Mouse (Mus musculus) megakaryocyte, embryonic 14.5 days (primary cell): ENCODE data around the gene Dusp7. TPM values are rescaled to one million over a fixed set of nuclear protein-coding genes. Genes with fewer than 3 reads are reported as not detected.
A peak's percentile ranks its signal among the peaks of the same experiment; 100 is the strongest.

Source experiments
- H3K27me3 ChIP-seq: replicated peaks from 2 replicates; pipeline ENCODE3; 2012; ENCODE audit warnings: inconsistent platforms
- H3K36me3 ChIP-seq: replicated peaks from 2 replicates; pipeline ENCODE3; 2012; ENCODE audit warnings: low read length, inconsistent platforms, mixed read lengths
- H3K4me1 ChIP-seq: 2 replicates; pipeline ENCODE4 v1.6.1; 2012; ENCODE audit warnings: inconsistent platforms
- H3K4me3 ChIP-seq: replicated peaks from 2 replicates; pipeline ENCODE3; 2012; ENCODE audit warnings: moderate library complexity, mild to moderate bottlenecking, inconsistent platforms
- H3K9me3 ChIP-seq: 2 replicates; pipeline ENCODE4 v1.6.1; 2012; ENCODE audit warnings: inconsistent platforms
- FLI1 ChIP-seq: IDR thresholded peaks from 2 replicates; pipeline ENCODE4 v1.6.1; 2012; ENCODE audit warnings: low read length, inconsistent platforms, mixed read lengths
- GATA1 ChIP-seq: IDR thresholded peaks from 3 replicates; pipeline ENCODE4 v1.6.1; 2012; ENCODE audit warnings: mixed read lengths, low read length, inconsistent platforms, borderline replicate concordance
- polyA plus RNA-seq: library from polyadenylated mRNA; stranded (reverse); fragments of >175 nt; gene quantifications from 2 replicates; pipeline ENCODE4 v1.2.3, GENCODE M21; 2012; ENCODE audit warnings: low replicate concordance; ENCODE audit not compliant: insufficient read depth

The Dusp7 gene
- polyA plus RNA-seq, 1 experiment: 6.2 TPM

DNA sequence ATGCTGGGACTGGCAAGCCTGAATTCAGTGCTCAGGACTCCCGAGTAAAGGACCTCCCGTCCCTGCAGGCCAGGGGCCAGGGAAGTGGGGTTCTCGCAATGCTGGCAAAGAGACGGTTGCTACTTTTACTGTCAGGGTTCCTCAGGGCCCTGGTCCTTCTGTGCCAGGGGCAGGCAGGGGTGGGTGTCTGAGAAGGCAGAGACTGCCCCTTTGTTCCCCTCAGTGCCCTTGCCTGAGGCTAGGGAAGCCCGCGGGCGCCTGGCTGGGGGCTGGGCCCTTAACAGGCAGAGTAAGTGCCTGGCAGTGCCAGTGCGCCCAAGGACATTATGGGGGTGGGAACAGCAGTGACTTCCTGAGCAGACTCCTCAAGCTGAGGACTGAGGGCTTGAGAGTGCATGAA is 8.8 kb downstream of the Dusp7 start:
- peaks cover 29% of the 10 kb centered on the region for H3K36me3 ChIP-seq
- H3K4me1 ChIP-seq: peaks cover 42% of the 10 kb centered on the region
- TF ChIP-seq GATA1: no peak
- TF ChIP-seq FLI1: no peak
- no peaks in the 10 kb centered on the region for H3K9me3 ChIP-seq
- H3K27me3 ChIP-seq: peaks cover 64% of the 10 kb centered on the region
- H3K4me3 ChIP-seq: no peak overlapping the region

GRCm38 (mm10) chr9:106378045-106378444 is 9.6 kb downstream of the Dusp7 start:
- peaks cover 34% of the 10 kb centered on the region for H3K4me1 ChIP-seq
- H3K4me3 ChIP-seq: no peak overlapping the region
- no peaks in the 10 kb centered on the region for H3K9me3 ChIP-seq
- H3K27me3 ChIP-seq: peaks cover 59% of the 10 kb centered on the region
- TF ChIP-seq GATA1 (no peak), FLI1 (no peak)
- H3K36me3 ChIP-seq: peaks cover 23% of the 10 kb centered on the region

DNA sequence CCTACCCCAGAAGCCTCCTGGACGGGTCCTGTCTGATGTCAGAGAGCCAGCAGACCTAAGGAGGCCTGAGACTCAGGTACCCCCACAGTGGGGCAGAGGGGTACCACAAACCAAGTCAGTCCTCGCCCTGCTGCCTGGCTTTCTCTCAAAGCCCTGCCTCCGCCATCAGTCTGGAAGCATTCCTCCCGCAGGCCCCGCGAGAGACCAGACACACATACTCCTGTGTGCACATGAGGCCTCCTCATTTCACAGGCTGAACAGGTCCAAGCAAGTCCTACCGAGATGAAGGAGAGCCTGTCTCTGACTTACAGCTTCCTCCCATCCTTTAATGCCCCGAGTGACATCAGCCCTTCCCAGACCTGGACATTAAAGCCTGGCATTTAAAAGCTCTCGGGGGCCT is 10.3 kb downstream of the Dusp7 start:
- Histone ChIP-seq H3K9me3 (no peaks in the 10 kb centered on the region), H3K4me3 (no peak overlapping the region), H3K27me3 (peaks cover 60% of the 10 kb centered on the region), H3K36me3 (peaks cover 16% of the 10 kb centered on the region), H3K4me1 (peaks cover 27% of the 10 kb centered on the region)
- TF ChIP-seq FLI1: no peak
- TF ChIP-seq GATA1: no peak

GRCm38 (mm10) chr9:106386181-106386864 is 17.9 kb downstream of the Dusp7 start:
- TF ChIP-seq GATA1 (no peak), FLI1 (no peak)
- Histone ChIP-seq H3K4me1 (peaks cover 32% of the 10 kb centered on the region), H3K9me3 (peaks cover 21% of the 10 kb centered on the region), H3K4me3 (no peak overlapping the region), H3K36me3 (no peaks in the 10 kb centered on the region), H3K27me3 (peaks cover 75% of the 10 kb centered on the region)

- peaks cover 15% of the 10 kb centered on the region for H3K9me3 ChIP-seq
- H3K4me1 ChIP-seq: peaks cover 51% of the 10 kb centered on the region
- no peaks in the 10 kb centered on the region for H3K36me3 ChIP-seq
- no peak overlapping the region for H3K4me3 ChIP-seq
- peaks cover 59% of the 10 kb centered on the region for H3K27me3 ChIP-seq
- TF ChIP-seq GATA1: no peak
These were observed 24.5 kb downstream of the Dusp7 start for GRCm38 (mm10) chr9:106392828-106393527.

DNA sequence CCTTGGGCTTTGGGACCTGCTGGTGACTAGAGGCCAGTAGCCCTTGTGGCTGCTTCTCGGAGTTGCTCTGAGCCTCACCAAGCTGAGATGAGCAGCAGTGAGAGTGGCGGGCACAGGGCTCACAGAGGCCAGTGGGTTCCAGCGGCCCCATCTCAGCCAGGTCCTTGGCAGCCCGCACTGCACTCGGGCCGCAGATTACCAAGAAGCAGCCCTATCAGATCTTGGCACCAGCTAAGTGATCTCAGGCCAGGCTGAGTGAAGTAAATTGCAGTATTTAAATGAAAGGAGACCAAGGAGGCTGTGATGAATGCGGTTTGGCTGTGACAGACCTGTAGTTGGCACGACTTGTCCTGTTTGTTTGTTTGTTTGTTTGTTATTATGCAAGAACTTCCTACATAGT is 25.1 kb downstream of the Dusp7 start:
- no peak for TF ChIP-seq GATA1
- TF ChIP-seq FLI1: no peak
- H3K9me3 ChIP-seq: peaks cover 13% of the 10 kb centered on the region
- peaks cover 57% of the 10 kb centered on the region for H3K27me3 ChIP-seq
- peaks cover 54% of the 10 kb centered on the region for H3K4me1 ChIP-seq
- H3K36me3 ChIP-seq: no peaks in the 10 kb centered on the region
- H3K4me3 ChIP-seq: no peak overlapping the region

DNA sequence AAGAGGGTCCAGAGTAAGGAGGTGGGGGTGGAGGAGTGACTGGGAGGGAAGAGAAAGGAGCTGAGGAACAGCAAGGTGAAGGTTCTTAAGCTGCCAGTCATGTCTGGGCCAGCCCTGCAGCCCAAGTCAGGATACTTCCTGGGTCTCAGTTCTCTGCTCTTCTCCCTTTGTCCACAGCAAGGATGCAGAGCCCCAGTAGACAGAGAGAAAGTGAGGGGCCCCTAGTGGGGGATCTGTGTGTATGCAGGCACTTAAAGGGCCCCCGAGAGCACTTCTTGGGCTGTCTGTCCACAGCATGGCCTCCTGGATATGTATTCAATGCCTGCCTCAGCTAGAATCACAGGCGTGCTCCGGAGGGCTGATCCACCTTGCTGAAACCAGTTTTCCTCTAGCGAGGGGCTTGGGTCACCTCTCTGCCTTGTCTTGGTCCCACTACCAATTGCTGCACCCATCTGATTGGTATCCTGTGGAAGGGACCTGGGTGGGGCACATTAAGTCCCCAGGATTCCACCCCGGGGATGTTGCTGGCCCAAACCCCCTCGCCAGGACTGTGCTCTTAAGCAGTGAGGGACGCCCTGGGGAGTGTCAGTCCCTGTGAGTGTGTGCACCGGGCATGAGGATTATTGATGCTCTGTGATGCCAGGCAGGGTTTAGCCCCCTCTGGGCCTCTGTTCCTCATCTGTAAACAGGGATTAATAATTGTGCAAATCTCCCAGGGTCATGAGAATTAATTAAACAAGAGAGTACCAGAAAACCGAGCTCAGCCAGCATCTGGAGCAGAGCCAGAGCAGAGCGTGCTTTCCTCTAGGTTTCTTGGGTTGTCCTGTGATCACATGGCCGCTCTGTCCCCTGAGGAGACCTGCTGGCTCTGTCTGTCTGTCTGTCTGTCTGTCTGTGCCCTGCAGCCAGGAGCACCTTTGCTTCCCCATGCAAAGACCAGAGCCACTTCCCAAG is 26.5 kb downstream of the Dusp7 start:
- no peaks in the 10 kb centered on the region for H3K9me3 ChIP-seq
- peaks cover 58% of the 10 kb centered on the region for H3K27me3 ChIP-seq
- peaks cover 61% of the 10 kb centered on the region for H3K4me1 ChIP-seq
- no peaks in the 10 kb centered on the region for H3K36me3 ChIP-seq
- TF ChIP-seq GATA1: no peak
- TF ChIP-seq FLI1: no peak
- H3K4me3 ChIP-seq: peak overlapping the region; percentile 10

GRCm38 (mm10) chr9:106397733-106398132 is 29.3 kb downstream of the Dusp7 start:
- no peaks in the 10 kb centered on the region for H3K9me3 ChIP-seq
- no peaks in the 10 kb centered on the region for H3K36me3 ChIP-seq
- peaks cover 71% of the 10 kb centered on the region for H3K27me3 ChIP-seq
- H3K4me3 ChIP-seq: no peak overlapping the region
- peaks cover 61% of the 10 kb centered on the region for H3K4me1 ChIP-seq
- TF ChIP-seq GATA1 (no peak), FLI1 (no peak)

DNA sequence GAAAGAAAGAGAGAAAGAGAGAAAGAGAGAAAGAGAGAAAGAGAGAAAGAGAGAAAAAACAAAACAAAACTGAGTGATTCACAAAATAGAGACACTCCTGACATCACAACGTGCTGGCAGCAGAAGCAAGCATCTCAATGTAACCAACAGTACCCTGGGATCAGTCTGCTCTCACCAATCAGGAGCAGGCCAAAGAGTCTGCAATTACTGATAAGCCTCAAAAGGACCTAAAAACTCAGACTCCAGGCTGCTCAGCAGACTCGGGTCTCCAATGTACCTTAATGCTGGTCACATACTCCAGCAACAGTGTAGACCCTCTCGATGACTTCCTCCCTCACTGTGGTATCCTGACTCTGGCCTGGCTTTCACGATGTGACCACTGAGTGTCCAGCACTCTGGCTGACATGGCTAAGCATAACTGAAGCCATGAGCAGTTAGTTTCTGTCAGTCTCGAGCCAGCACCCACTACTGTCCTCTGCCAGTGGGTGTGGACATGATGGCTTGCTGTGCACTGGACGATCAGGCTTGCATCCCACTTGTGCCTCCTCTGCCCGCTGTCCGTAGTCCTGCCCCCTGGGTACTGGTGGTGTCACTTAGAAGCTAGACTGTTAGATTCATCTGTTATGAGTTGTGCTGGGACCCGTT is 30.4 kb downstream of the Dusp7 start:
- H3K4me1 ChIP-seq: peaks cover 59% of the 10 kb centered on the region
- no peaks in the 10 kb centered on the region for H3K36me3 ChIP-seq
- peaks cover 71% of the 10 kb centered on the region for H3K27me3 ChIP-seq
- H3K4me3 ChIP-seq: peak overlapping the region; percentile 50
- no peaks in the 10 kb centered on the region for H3K9me3 ChIP-seq
- TF ChIP-seq FLI1 (no peak), GATA1 (no peak)

DNA sequence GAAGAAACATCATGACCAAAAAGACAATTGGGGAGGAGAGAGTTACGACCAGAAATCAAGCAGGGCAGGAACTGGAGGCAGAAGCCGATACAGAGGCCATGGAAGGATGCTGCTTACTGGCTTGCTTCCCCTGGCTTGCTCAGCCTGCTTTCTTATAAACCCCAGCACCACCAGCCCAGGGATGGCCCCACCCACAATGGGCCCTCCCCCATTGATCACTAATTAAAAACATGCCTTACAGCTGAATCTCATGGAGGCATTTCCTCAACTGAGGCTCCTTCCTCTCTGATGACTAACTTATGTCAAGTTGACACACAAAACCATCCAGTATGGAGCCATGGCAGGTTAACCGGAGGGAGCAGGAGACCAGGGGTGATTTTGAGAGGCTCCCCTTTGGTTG is 31.4 kb downstream of the Dusp7 start:
- no peaks in the 10 kb centered on the region for H3K36me3 ChIP-seq
- H3K4me1 ChIP-seq: peaks cover 49% of the 10 kb centered on the region
- TF ChIP-seq GATA1: no peak
- TF ChIP-seq FLI1: no peak

More for the DNA sequence above, 31.4 kb downstream of the Dusp7 start:
- H3K9me3 ChIP-seq: no peaks in the 10 kb centered on the region
- H3K27me3 ChIP-seq: peaks cover 65% of the 10 kb centered on the region
- H3K4me3 ChIP-seq: no peak overlapping the region
